ENCODE assay signal across 18 mouse cellular contexts in the genomic region with DNA sequence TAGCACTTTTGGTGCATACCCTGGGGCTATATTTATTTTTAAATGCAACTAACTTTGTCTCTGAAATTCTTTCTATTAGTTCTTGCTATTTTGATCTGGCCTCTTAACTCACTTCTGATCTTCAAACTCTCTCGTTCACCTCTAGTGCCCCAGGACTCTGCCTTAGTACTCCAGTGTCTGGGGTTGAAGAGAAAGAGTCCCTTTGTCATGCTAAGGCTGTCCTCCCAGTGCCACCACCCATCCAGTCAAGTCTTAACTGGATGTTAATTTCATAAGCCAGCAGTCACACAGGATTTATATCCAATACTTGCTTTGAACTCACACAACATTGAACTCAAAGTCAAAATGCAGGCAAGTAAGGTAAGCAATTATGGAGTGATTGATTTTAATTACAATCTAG.
"Had no signal": no experiment of that assay in that cellular context is flagged by ENCODE, and none has a peak within 500 bp of the region (broad histone marks: within the 10 kb centered on the region; RNA-seq: fewer than 3 reads in every experiment).

No protein-coding gene starts in this region.

- H3K4me2 ChIP-seq: lung, embryonic 15.5 days; midbrain, embryonic 12.5 days; midbrain, embryonic 15.5 days; neural tube, embryonic 13.5 days; neural tube, embryonic 15.5 days had no signal

- H3K4me1 ChIP-seq: lung, embryonic 15.5 days; midbrain, embryonic 10.5 days; midbrain, embryonic 12.5 days; midbrain, embryonic 15.5 days; neural tube, embryonic 13.5 days; neural tube, embryonic 15.5 days had no signal

- H3K9ac ChIP-seq: lung, embryonic 15.5 days; midbrain, embryonic 12.5 days; midbrain, embryonic 15.5 days; neural tube, embryonic 13.5 days; neural tube, embryonic 15.5 days had no signal

- H3K36me3 ChIP-seq: lung, embryonic 15.5 days; midbrain, embryonic 10.5 days; midbrain, embryonic 12.5 days; midbrain, embryonic 15.5 days; neural tube, embryonic 13.5 days; neural tube, embryonic 15.5 days had no signal

- H3K27me3 ChIP-seq: lung, embryonic 15.5 days; midbrain, embryonic 12.5 days; midbrain, embryonic 15.5 days; neural tube, embryonic 13.5 days; neural tube, embryonic 15.5 days had no signal

- H3K9me3 ChIP-seq: lung, embryonic 15.5 days; midbrain, embryonic 10.5 days; midbrain, embryonic 12.5 days; midbrain, embryonic 15.5 days; neural tube, embryonic 13.5 days; neural tube, embryonic 15.5 days had no signal

- ATAC-seq: lung, postnatal 0 days; midbrain, embryonic 15.5 days had no signal

- H3K27ac ChIP-seq: lung, embryonic 15.5 days; midbrain, embryonic 10.5 days; midbrain, embryonic 12.5 days; midbrain, embryonic 15.5 days; neural tube, embryonic 13.5 days; neural tube, embryonic 15.5 days had no signal

- DNase-seq: lung, adult 18-20 months; lung, postnatal 4 days; retina, postnatal 1 day; right cerebral cortex, adult 18-20 months; right cerebral cortex, postnatal 25 days; right cerebral cortex, postnatal 4 days; spleen, adult 18-20 months; thymus, adult 18-20 months; thymus, postnatal 14 days; thymus, postnatal 36 days had no signal

- H3K4me3 ChIP-seq: lung, embryonic 15.5 days; midbrain, embryonic 10.5 days; midbrain, embryonic 12.5 days; midbrain, embryonic 15.5 days; myocyte; neural tube, embryonic 13.5 days; neural tube, embryonic 15.5 days had no signal
